Mouse (Mus musculus) G1E (cell line): ENCODE measurements at regions not wholly inside any gene's neighbourhood (a gene's known extent, or its start where the extent isn't known, plus 50 kb on each side); places are given as distances from the start of the nearest gene placed in this dataset.

ENCODE experiments used
- ATAC-seq: 2 replicates; pipeline ENCODE4 v1.8.0; 2016; ENCODE audit warnings: mild to moderate bottlenecking; ENCODE audit not compliant: insufficient number of reproducible peaks, poor library complexity, low FRiP score, severe bottlenecking; ENCODE audit errors: extremely low read depth
- DNase-seq: peaks from one replicate; pipeline ENCODE4 v3.0.0; 2012; ENCODE audit warnings: low spot score
- H3K27me3 ChIP-seq: 2 replicates; pipeline ENCODE4 v1.6.1; 2012; ENCODE audit warnings: mild to moderate bottlenecking, low read length, inconsistent platforms; ENCODE audit not compliant: insufficient read depth
- H3K36me3 ChIP-seq: replicated peaks from 2 replicates; pipeline ENCODE3; 2012; ENCODE audit warnings: mild to moderate bottlenecking, inconsistent platforms
- H3K4me1 ChIP-seq: 2 replicates; pipeline ENCODE4 v1.6.1; 2012; ENCODE audit warnings: low read depth, low read length, inconsistent platforms, mixed read lengths; ENCODE audit not compliant: insufficient read depth
- H3K4me3 ChIP-seq: 2 replicates; pipeline ENCODE4 v1.5.1; 2012; ENCODE audit warnings: low read depth, mild to moderate bottlenecking, inconsistent platforms, low read length, moderate library complexity, mixed read lengths
- H3K9me3 ChIP-seq: replicated peaks from 2 replicates; pipeline ENCODE4 v1.6.1; 2012; ENCODE audit warnings: inconsistent platforms
- CTCF ChIP-seq: IDR thresholded peaks from 2 replicates; pipeline ENCODE4 v1.5.1; 2012; ENCODE audit warnings: low read depth, low read length, inconsistent platforms, mixed read lengths
- GATA1 ChIP-seq: IDR thresholded peaks from 2 replicates; pipeline ENCODE4 v1.6.1; 2012; ENCODE audit warnings: borderline replicate concordance, low read length, inconsistent platforms, mixed read lengths
- GATA2 ChIP-seq: IDR thresholded peaks from 2 replicates; pipeline ENCODE4 v1.6.1; 2012; ENCODE audit warnings: low read depth, low read length, inconsistent platforms, borderline replicate concordance
- POLR2AphosphoS5 ChIP-seq: IDR thresholded peaks from 2 replicates; pipeline ENCODE4 v1.6.1; 2012; ENCODE audit warnings: low read depth, low read length, inconsistent platforms; ENCODE audit not compliant: insufficient replicate concordance
- TAL1 ChIP-seq: conservative IDR thresholded peaks from 2 replicates; pipeline ENCODE4 v1.6.1; 2012; ENCODE audit warnings: low read depth, low read length, inconsistent platforms, mixed read lengths

- TF ChIP-seq TAL1: no peak
- TF ChIP-seq GATA2: no peak
- no peak for TF ChIP-seq GATA1
- no peak for TF ChIP-seq POLR2AphosphoS5
- TF ChIP-seq CTCF: no peak
- Histone ChIP-seq H3K4me3 (no peak overlapping the region), H3K4me1 (no peaks in the 10 kb centered on the region), H3K27me3 (no peaks in the 10 kb centered on the region), H3K36me3 (no peaks in the 10 kb centered on the region), H3K9me3 (no peaks in the 10 kb centered on the region)
- DNase-seq: no peak
- no peak for ATAC-seq
Observed at GRCm38 (mm10) chr8:18335576-18335975, 642.5 kb downstream of the Defb40 start.

- DNase-seq: no peak
- H3K4me3 ChIP-seq: no peak overlapping the region
- ATAC-seq: no peak
- H3K36me3 ChIP-seq: no peaks in the 10 kb centered on the region
- no peaks in the 10 kb centered on the region for H3K27me3 ChIP-seq
- no peaks in the 10 kb centered on the region for H3K4me1 ChIP-seq
- no peak for TF ChIP-seq POLR2AphosphoS5
- TF ChIP-seq GATA1: no peak
- TF ChIP-seq TAL1: no peak
- TF ChIP-seq GATA2: no peak
- no peak for TF ChIP-seq CTCF
- no peaks in the 10 kb centered on the region for H3K9me3 ChIP-seq
Observed at GRCm38 (mm10) chr8:18328521-18328920, 649.5 kb downstream of the Defb40 start.

GRCm38 (mm10) chr8:18316488-18316887 lies 661.6 kb downstream of the Defb40 start:
- Histone ChIP-seq H3K27me3 (0 out of 2 replicates have a peak, but pooled peaks cover 2% of the 10 kb centered on the region), H3K36me3 (no peaks in the 10 kb centered on the region), H3K9me3 (no peaks in the 10 kb centered on the region), H3K4me3 (no peak overlapping the region), H3K4me1 (no peaks in the 10 kb centered on the region)
- TF ChIP-seq CTCF: no peak
- TF ChIP-seq TAL1: no peak
- TF ChIP-seq GATA1: no peak
- TF ChIP-seq GATA2: no peak
- no peak for TF ChIP-seq POLR2AphosphoS5
- DNase-seq (no peak), ATAC-seq (no peak)

GRCm38 (mm10) chr8:18311597-18311996 lies 666.5 kb downstream of the Defb40 start:
- Histone ChIP-seq H3K4me1 (no peaks in the 10 kb centered on the region), H3K36me3 (no peaks in the 10 kb centered on the region), H3K9me3 (no peaks in the 10 kb centered on the region), H3K4me3 (no peak overlapping the region), H3K27me3 (no peaks in the 10 kb centered on the region)
- ATAC-seq: no peak
- TF ChIP-seq POLR2AphosphoS5 (no peak), GATA1 (no peak), CTCF (no peak), GATA2 (no peak), TAL1 (no peak)
- DNase-seq: no peak

- TF ChIP-seq GATA1: no peak
- no peak for TF ChIP-seq GATA2
- TF ChIP-seq CTCF: no peak
- TF ChIP-seq POLR2AphosphoS5: no peak
- TF ChIP-seq TAL1: no peak
- H3K27me3 ChIP-seq: no peaks in the 10 kb centered on the region
- no peaks in the 10 kb centered on the region for H3K36me3 ChIP-seq
- no peak for DNase-seq
- no peak overlapping the region for H3K4me3 ChIP-seq
- ATAC-seq: no peak
- no peaks in the 10 kb centered on the region for H3K9me3 ChIP-seq
- no peaks in the 10 kb centered on the region for H3K4me1 ChIP-seq
Observed at GRCm38 (mm10) chr8:18310927-18311326, 667.1 kb downstream of the Defb40 start.

GRCm38 (mm10) chr8:18287536-18288237 lies 690.4 kb downstream of the Defb40 start:
- Histone ChIP-seq H3K4me1 (no peaks in the 10 kb centered on the region), H3K9me3 (no peaks in the 10 kb centered on the region), H3K36me3 (no peaks in the 10 kb centered on the region), H3K4me3 (no peak overlapping the region), H3K27me3 (0 out of 2 replicates have a peak, but pooled peaks cover under 1% of the 10 kb centered on the region)
- ATAC-seq: no peak
- no peak for DNase-seq
- TF ChIP-seq POLR2AphosphoS5: no peak
- no peak for TF ChIP-seq GATA1
- TF ChIP-seq CTCF: no peak
- TF ChIP-seq GATA2: no peak
- TF ChIP-seq TAL1: no peak

GRCm38 (mm10) chr8:18279932-18280331 lies 698.1 kb downstream of the Defb40 start:
- peaks cover 7% of the 10 kb centered on the region; the same call in 1 of the 2 replicates for H3K27me3 ChIP-seq

More at GRCm38 (mm10) chr8:18279932-18280331, 698.1 kb downstream of the Defb40 start:
- ATAC-seq: no peak
- H3K36me3 ChIP-seq: no peaks in the 10 kb centered on the region
- H3K9me3 ChIP-seq: no peaks in the 10 kb centered on the region
- no peaks in the 10 kb centered on the region for H3K4me1 ChIP-seq
- no peak for TF ChIP-seq GATA2
- no peak for TF ChIP-seq TAL1
- no peak for TF ChIP-seq POLR2AphosphoS5
- no peak for DNase-seq
- no peak overlapping the region for H3K4me3 ChIP-seq
